Mouse (Mus musculus): Measurements from ENCODE around the gene Gnaq. TPM values are rescaled to one million over a fixed set of nuclear protein-coding genes. Genes with fewer than 3 reads are reported as not detected.

Gnaq gene
- polyA plus RNA-seq, 1 experiment from 2014 or later: 4.6 TPM

- Histone ChIP-seq H3K9me3 (replicated peaks; ENCODE audit: control insufficient read depth, low read length) (no peaks in the 10 kb centered on the region), H3K4me3 (ENCODE audit: low read depth, low read length) (no peak overlapping the region), H3K27me3 (ENCODE audit: control insufficient read depth, insufficient read depth, low read depth, low read length) (no peaks in the 10 kb centered on the region), H3K4me2 (ENCODE audit: low read depth, low read length) (no peak overlapping the region), H3K27ac (ENCODE audit: low read length) (no peak overlapping the region), H3K4me1 (ENCODE audit: control insufficient read depth, low read depth, low read length) (no peaks in the 10 kb centered on the region), H3K9ac (ENCODE audit: low read depth, low read length) (no peak overlapping the region), H3K36me3 (ENCODE audit: control insufficient read depth, insufficient read depth) (no peaks in the 10 kb centered on the region)
- 42% methylated on average over 1 of the region's 1 CpGs for WGBS (ENCODE audit: insufficient replicate concordance)
- ATAC-seq (ENCODE audit: low read depth): no peak
These were observed 275.1 kb downstream of the Gnaq start for GRCm38 (mm10) chr19:16407727-16408126.

- no peaks in the 10 kb centered on the region for H3K27me3 ChIP-seq (ENCODE audit: control insufficient read depth, insufficient read depth, low read depth, low read length)
- ATAC-seq (ENCODE audit: low read depth): no peak
- H3K4me3 ChIP-seq (ENCODE audit: low read depth, low read length): no peak overlapping the region
- H3K27ac ChIP-seq (ENCODE audit: low read length): no peak overlapping the region
- H3K9ac ChIP-seq (ENCODE audit: low read depth, low read length): no peak overlapping the region
- no peaks in the 10 kb centered on the region for H3K36me3 ChIP-seq (ENCODE audit: control insufficient read depth, insufficient read depth)
- no peak overlapping the region for H3K4me2 ChIP-seq (ENCODE audit: low read depth, low read length)
- H3K9me3 ChIP-seq (replicated peaks; ENCODE audit: control insufficient read depth, low read length): no peaks in the 10 kb centered on the region
- H3K4me1 ChIP-seq (ENCODE audit: control insufficient read depth, low read depth, low read length): no peaks in the 10 kb centered on the region
These were observed 278.7 kb downstream of the Gnaq start for GRCm38 (mm10) chr19:16411302-16411701.

- 68% methylated on average over 5 of the region's 5 CpGs for WGBS (ENCODE audit: insufficient replicate concordance)
- Histone ChIP-seq H3K4me3 (ENCODE audit: low read depth, low read length) (no peak overlapping the region), H3K4me2 (ENCODE audit: low read depth, low read length) (no peak overlapping the region), H3K4me1 (ENCODE audit: control insufficient read depth, low read depth, low read length) (no peaks in the 10 kb centered on the region), H3K9ac (ENCODE audit: low read depth, low read length) (no peak overlapping the region), H3K27me3 (ENCODE audit: control insufficient read depth, insufficient read depth, low read depth, low read length) (no peaks in the 10 kb centered on the region), H3K9me3 (replicated peaks; ENCODE audit: control insufficient read depth, low read length) (no peaks in the 10 kb centered on the region), H3K27ac (ENCODE audit: low read length) (no peak overlapping the region), H3K36me3 (ENCODE audit: control insufficient read depth, insufficient read depth) (no peaks in the 10 kb centered on the region)
- no peak for ATAC-seq (ENCODE audit: low read depth)
These were observed 285.5 kb downstream of the Gnaq start for GRCm38 (mm10) chr19:16418086-16418663.

GRCm38 (mm10) chr19:16425596-16425995 is 293.0 kb downstream of the Gnaq start:
- Histone ChIP-seq H3K9ac (ENCODE audit: low read depth, low read length) (no peak overlapping the region), H3K27ac (ENCODE audit: low read length) (no peak overlapping the region), H3K27me3 (ENCODE audit: control insufficient read depth, insufficient read depth, low read depth, low read length) (no peaks in the 10 kb centered on the region), H3K4me2 (ENCODE audit: low read depth, low read length) (no peak overlapping the region), H3K36me3 (ENCODE audit: control insufficient read depth, insufficient read depth) (no peaks in the 10 kb centered on the region), H3K4me3 (ENCODE audit: low read depth, low read length) (no peak overlapping the region), H3K9me3 (replicated peaks; ENCODE audit: control insufficient read depth, low read length) (no peaks in the 10 kb centered on the region), H3K4me1 (ENCODE audit: control insufficient read depth, low read depth, low read length) (no peaks in the 10 kb centered on the region)
- WGBS (ENCODE audit: insufficient replicate concordance): 65% methylated on average over 2 of the region's 2 CpGs
- no peak for ATAC-seq (ENCODE audit: low read depth)

GRCm38 (mm10) chr19:16431368-16431767 is 298.7 kb downstream of the Gnaq start:
- Histone ChIP-seq H3K36me3 (ENCODE audit: control insufficient read depth, insufficient read depth) (no peaks in the 10 kb centered on the region), H3K9ac (ENCODE audit: low read depth, low read length) (no peak overlapping the region), H3K27me3 (ENCODE audit: control insufficient read depth, insufficient read depth, low read depth, low read length) (peaks cover 8% of the 10 kb centered on the region), H3K27ac (ENCODE audit: low read length) (no peak overlapping the region), H3K4me1 (ENCODE audit: control insufficient read depth, low read depth, low read length) (peaks cover 12% of the 10 kb centered on the region), H3K4me3 (ENCODE audit: low read depth, low read length) (no peak overlapping the region), H3K4me2 (ENCODE audit: low read depth, low read length) (no peak overlapping the region), H3K9me3 (replicated peaks; ENCODE audit: control insufficient read depth, low read length) (no peaks in the 10 kb centered on the region)
- no peak for ATAC-seq (ENCODE audit: low read depth)
- 76% methylated on average over 8 of the region's 8 CpGs for WGBS (ENCODE audit: insufficient replicate concordance)

GRCm38 (mm10) chr19:16434879-16435278 is 302.2 kb downstream of the Gnaq start:
- Histone ChIP-seq H3K36me3 (ENCODE audit: control insufficient read depth, insufficient read depth) (no peaks in the 10 kb centered on the region), H3K27me3 (ENCODE audit: control insufficient read depth, insufficient read depth, low read depth, low read length) (peaks cover 16% of the 10 kb centered on the region), H3K4me1 (ENCODE audit: control insufficient read depth, low read depth, low read length) (peaks cover 18% of the 10 kb centered on the region), H3K4me3 (ENCODE audit: low read depth, low read length) (peak overlapping the region; percentile 60), H3K9ac (ENCODE audit: low read depth, low read length) (no peak overlapping the region; the same call in 1 of the 2 replicates), H3K4me2 (ENCODE audit: low read depth, low read length) (peak overlapping the region; percentile 87), H3K9me3 (replicated peaks; ENCODE audit: control insufficient read depth, low read length) (no peaks in the 10 kb centered on the region), H3K27ac (ENCODE audit: low read length) (no peak overlapping the region)
- no peak for ATAC-seq (ENCODE audit: low read depth)
- WGBS (ENCODE audit: insufficient replicate concordance): 16% methylated on average over 9 of the region's 9 CpGs

GRCm38 (mm10) chr19:16435531-16436231 is 303.1 kb downstream of the Gnaq start, which contains the start of gene Gna14:
TSS of gene Gna14 (plus strand) at chr19:16435762.
- under 1% methylated on average over 27 of the region's 27 CpGs for WGBS (ENCODE audit: insufficient replicate concordance)

GRCm38 (mm10) chr19:16436335-16437169 is 303.9 kb downstream of the Gnaq start:
- Histone ChIP-seq H3K27ac (ENCODE audit: low read length) (no peak overlapping the region), H3K9ac (ENCODE audit: low read depth, low read length) (peak overlapping the region; percentile 43), H3K4me2 (ENCODE audit: low read depth, low read length) (peak overlapping the region; percentile 87), H3K4me3 (ENCODE audit: low read depth, low read length) (peak overlapping the region; percentile 60), H3K4me1 (ENCODE audit: control insufficient read depth, low read depth, low read length) (peaks cover 18% of the 10 kb centered on the region), H3K9me3 (replicated peaks; ENCODE audit: control insufficient read depth, low read length) (no peaks in the 10 kb centered on the region), H3K36me3 (ENCODE audit: control insufficient read depth, insufficient read depth) (no peaks in the 10 kb centered on the region), H3K27me3 (ENCODE audit: control insufficient read depth, insufficient read depth, low read depth, low read length) (peaks cover 16% of the 10 kb centered on the region)
- no peak for ATAC-seq (ENCODE audit: low read depth)
- WGBS (ENCODE audit: insufficient replicate concordance): 4% methylated on average over 61 of the region's 61 CpGs

More at GRCm38 (mm10) chr19:16435531-16436231, 303.1 kb downstream of the Gnaq start, which contains the start of gene Gna14:
- peak within 1 kb of the TSS; percentile 43 for H3K9ac ChIP-seq (ENCODE audit: low read depth, low read length)
- H3K4me1 ChIP-seq (ENCODE audit: control insufficient read depth, low read depth, low read length): peaks cover 18% of the 10 kb centered on the region
- H3K27me3 ChIP-seq (ENCODE audit: control insufficient read depth, insufficient read depth, low read depth, low read length): peaks cover 16% of the 10 kb centered on the region
- H3K27ac ChIP-seq (ENCODE audit: low read length): no peak within 1 kb of the TSS
- peak within 1 kb of the TSS; percentile 60 for H3K4me3 ChIP-seq (ENCODE audit: low read depth, low read length)
- H3K36me3 ChIP-seq (ENCODE audit: control insufficient read depth, insufficient read depth): no peaks in the 10 kb centered on the region
- no peaks in the 10 kb centered on the region for H3K9me3 ChIP-seq (replicated peaks; ENCODE audit: control insufficient read depth, low read length)
- peak within 1 kb of the TSS; percentile 87 for H3K4me2 ChIP-seq (ENCODE audit: low read depth, low read length)
- peak; percentile 61 for ATAC-seq (ENCODE audit: low read depth)
